Mouse (Mus musculus): ENCODE measurements around the gene Zan.

Zan gene

DNA sequence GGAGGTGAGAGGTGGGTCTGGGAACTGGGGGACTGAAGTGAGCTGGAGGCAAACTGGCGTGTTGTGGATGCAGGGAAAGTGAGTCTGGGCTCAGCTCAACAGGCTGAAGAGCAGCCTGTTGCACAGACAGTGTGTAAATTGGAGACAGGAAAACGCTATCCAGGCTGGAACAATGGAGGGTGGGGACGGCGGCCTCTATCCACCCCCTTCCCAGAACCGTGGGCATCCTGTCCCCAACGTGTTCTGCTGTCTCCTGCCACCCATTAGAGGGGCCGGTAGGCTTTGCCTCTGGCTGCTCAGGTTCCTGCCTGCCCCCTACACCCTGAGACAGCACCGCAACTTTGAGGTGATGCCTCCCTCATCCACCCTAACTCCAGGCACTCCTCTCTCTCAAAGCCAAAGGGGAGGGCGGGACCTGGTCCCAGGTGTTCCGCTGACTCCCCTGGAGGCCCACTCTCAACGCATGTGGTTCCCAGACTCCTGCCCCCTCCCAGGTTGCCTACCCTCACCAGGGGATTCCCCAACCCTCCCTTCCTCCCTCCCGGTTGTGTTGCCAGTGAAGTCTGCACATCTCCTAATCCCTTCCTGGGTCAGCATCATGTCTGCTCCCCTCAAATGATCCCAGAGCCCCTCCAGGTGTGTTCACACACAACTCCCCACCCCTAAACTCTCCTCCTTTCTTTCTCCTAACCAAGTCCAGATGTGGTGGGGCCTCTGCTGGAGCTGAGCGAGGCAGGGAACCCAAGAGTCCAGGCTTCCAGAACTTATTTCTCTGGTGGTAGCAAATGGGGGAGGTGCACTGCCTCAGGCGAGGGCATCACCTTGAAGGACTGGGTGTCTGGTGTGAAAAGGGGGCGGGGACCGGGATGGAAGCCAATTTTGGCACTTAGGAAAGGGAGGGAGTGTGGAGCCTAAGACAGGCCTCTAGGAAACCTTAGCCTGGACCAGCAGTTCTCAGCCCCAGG, 124.6 kb downstream of the Zan start:
- in situ Hi-C loops (cut with MboI; ENCODE audit: low sequenced_read_pairs): no loop called here

DNA sequence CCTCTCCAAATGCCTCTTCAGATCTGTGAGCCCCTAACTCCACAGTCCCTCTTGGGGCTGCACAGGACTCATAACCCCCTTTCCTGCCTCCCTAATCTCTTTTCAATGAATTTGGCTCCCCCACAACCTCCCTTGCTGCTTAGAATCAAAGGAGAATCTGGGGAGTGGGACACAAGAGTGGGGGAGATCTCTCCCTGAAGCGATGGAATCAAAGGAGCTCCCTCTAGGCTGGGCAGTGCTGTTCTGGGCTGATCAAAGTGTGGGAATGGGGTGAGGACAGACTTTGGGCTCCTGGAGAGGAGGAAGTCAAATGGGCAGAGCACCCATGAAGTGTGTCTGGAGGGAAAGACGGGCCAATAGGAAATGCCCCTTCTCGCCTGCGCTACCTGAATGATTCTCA, 125.5 kb downstream of the Zan start:
- in situ Hi-C loops (cut with MboI; ENCODE audit: low sequenced_read_pairs): no loop called here

DNA sequence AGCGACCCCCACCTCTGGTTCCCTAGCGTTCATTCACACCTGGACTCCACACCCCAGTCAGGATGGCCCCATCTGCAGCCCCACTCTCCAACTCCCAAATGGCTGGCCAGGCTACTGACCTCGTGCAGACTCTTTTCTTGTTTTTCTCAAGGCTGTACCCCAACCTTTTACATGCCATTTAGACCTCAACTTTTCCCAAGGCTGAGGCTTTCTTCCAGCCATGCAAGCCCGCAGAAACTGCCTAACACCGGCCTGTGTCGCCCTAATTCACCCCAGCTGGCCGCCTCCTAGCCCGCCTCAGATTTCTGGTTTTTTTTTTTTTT, 125.8 kb downstream of the Zan start:
- in situ Hi-C loops (cut with MboI; ENCODE audit: low sequenced_read_pairs): no loop called here

GRCm38 (mm10) chr5:137350205-137351057, 126.4 kb downstream of the Zan start:
- in situ Hi-C loops (cut with MboI; ENCODE audit: low sequenced_read_pairs): no loop called here

DNA sequence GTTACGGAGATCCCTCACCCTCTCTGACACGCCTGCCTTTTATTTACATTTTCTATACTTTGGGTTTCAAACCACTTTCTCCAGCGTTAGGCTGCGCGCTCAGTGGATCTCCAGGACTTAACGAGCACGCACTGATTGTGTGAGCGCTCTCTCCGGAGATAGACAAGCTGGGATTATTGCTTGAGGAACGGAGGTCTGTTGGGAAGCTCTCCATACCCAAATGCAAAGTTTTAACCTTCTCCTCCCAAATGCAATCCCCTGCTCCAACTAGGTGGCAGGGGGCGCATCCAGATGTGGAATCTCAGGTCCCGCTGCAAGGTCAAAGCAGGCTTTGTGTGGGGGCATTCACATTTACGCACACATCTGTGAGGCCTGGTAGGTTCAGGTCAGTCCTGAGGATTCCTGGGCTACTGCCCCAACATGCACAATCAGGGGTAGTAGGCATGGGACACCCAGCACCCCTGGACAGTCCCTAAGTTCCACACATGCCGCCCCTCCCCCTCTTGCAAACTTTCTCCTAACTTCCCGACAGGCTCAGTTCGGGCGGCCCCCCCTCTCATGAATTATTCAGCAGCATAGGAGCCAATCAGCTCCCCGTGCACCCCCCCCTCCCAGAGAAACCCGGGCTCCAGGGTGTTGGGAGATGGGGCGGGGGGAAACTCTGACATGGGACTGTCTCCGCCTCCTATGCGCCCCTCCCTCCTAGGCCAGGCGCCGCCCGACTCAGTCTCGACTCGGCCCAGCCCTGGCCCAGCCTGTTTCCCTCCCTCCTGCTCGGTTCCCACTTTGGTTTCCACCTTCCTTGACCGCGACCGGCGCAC, 127.3 kb downstream of the Zan start, which contains the start of gene Ephb4:
TSS of gene Ephb4 (plus strand) at position 726 of the 821 bp plus-strand sequence.
- in situ Hi-C loops (cut with MboI; ENCODE audit: low sequenced_read_pairs): no loop called here

DNA sequence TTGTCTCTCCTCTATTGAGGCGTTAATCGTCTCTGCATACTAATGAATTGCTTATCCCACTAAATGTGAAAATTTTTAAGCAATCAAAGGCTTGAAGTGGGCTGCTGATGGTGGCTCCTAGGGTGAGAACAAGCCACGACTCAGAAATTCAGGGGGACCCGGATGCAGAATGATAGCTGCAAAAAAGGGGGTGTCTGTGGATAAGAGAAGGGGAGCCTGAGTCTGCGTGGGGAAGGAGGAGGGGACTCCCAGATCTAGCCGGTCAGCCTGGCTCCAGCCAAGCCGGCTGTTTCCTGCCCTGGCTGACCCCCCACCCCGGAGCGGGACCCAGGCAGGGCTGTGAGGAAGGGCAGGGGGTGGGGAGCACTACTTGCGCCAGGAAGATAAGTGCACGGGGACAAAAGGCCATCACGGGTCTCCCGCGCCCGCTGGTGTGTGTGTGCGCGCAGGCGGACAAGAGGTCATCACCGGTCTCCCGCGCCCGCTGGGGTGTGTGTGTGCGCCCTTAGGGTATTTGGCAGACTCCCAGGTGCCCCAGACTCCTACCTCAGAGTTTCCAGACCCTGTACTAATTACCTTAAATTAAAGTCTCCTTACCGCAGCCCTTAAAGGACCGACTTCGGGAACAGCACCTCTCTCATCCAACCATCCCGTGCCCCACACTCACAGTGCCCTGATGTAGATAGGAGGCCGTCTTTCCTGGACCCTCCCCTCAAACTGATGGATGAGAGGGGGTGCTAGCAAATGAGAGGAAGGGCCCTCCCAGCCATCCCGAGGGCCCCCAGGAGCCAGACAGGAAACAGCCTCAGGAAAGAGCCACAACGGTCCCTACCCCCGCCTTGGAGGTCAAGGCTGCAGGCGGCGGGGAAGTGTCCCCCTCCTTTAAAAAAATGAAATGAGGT, 128.1 kb downstream of the Zan start:
- in situ Hi-C loops (cut with MboI; ENCODE audit: low sequenced_read_pairs): no loop called here

GRCm38 (mm10) chr5:137347856-137348255, 129.0 kb downstream of the Zan start:
- in situ Hi-C loops (cut with MboI; ENCODE audit: low sequenced_read_pairs): no loop called here

DNA sequence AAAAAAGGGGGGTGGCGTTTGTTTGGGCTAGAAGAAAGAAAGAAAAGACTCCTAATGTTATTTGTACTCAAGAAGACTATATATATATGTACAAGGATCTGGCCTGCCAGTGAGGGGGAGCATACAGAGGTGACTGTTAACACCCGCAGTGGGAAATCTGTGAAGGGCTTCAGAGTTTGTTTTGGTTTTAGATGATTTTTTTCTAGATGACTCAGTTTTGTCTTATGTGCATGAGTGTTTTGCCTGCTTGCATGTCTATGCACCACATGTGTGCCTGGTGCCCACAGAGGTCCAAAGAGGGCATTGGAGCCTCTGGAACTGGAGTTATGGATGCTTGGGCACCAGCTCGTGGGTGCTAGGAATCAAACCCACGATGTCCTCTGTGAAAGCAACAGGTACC, 129.9 kb downstream of the Zan start:
- in situ Hi-C loops (cut with MboI; ENCODE audit: low sequenced_read_pairs): no loop called here

- in situ Hi-C loops (cut with MboI; ENCODE audit: low sequenced_read_pairs): no loop called here
These were observed 130.5 kb downstream of the Zan start for GRCm38 (mm10) chr5:137346388-137346787.

GRCm38 (mm10) chr5:137345821-137346220, 131.0 kb downstream of the Zan start:
- in situ Hi-C loops (cut with MboI; ENCODE audit: low sequenced_read_pairs): no loop called here

DNA sequence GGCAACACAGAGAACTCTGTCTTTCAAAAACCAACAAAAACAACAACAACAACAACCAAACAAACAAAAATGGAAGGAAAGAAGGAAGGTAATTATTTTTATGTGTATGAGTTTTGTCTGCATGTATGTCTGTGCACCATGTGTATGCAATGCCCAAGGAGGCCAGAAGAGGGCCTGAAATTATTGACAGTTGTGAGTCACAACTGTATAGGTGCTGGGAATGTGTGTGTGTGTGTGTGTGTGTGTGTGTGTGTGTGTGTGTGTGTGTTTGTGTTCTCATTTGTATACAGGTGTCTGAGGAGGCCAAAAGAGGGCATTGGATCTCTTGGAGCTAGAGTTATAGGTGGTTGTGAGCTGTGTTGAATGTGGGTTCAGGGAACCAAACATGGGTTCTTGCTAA, 133.0 kb downstream of the Zan start:
- in situ Hi-C loops (cut with MboI; ENCODE audit: low sequenced_read_pairs): no loop called here

DNA sequence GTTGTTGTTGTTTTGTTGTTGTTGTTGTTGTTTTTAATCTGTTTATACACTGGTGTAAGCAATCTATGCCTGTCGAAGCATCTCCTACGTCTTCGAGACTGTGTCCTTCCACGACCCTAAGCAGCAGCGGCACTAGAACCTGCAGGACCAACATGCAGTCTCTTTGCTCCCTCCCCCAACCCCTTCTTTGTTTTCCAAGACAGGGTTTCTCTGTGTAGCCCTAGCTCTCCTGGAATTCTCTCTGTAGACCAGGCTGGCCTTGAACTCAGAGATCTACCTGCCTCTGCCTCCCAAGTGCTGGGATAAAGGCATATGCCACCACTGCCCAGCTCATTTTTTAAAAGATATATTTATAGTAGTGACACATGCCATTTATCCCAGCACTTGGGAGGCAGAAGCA, 133.5 kb downstream of the Zan start:
- in situ Hi-C loops (cut with MboI; ENCODE audit: low sequenced_read_pairs): no loop called here

- in situ Hi-C loops (cut with MboI; ENCODE audit: low sequenced_read_pairs): no loop called here
These were observed 134.4 kb downstream of the Zan start for GRCm38 (mm10) chr5:137342407-137343012.

- in situ Hi-C loops (cut with MboI; ENCODE audit: low sequenced_read_pairs): no loop called here
These were observed 136.6 kb downstream of the Zan start for GRCm38 (mm10) chr5:137340222-137340621.

DNA sequence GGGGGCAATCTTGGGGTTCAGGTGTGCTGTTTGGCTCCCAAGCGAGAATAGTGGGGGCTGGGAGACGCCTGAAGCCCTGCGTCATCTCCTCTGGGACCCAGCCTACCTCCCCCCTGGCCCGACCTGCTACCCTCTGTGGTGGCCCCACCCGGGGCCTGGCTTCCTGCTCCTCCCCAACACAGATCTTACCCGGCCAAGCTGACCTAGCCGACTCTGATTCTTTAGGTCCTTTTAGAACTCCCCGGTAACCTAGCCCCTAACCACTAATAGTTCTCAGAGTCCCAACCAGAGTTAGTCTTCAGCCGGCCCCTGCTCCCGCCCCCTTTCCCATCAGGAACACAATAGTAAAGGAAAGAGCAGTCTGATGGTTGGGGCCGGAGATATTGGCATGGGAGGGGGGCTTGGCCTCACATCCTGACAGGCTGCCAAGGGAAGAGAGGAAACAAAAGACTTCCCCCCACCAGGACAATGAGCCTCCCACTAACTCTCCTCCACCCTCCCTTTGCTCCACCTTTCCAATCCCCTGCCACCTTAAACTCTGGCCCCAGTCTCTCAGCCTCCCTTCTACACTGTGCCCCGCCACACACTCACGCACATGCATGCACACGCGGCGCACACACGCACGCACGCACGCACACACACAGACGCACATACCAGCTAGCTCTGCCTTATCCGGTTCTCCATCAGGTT, 137.4 kb downstream of the Zan start:
- in situ Hi-C loops (cut with MboI; ENCODE audit: low sequenced_read_pairs): no loop called here

GRCm38 (mm10) chr5:137338663-137339289, 138.1 kb downstream of the Zan start:
- in situ Hi-C loops (cut with MboI; ENCODE audit: low sequenced_read_pairs): no loop called here

- in situ Hi-C loops (cut with MboI; ENCODE audit: low sequenced_read_pairs): no loop called here
These were observed 138.6 kb downstream of the Zan start for GRCm38 (mm10) chr5:137338256-137338655.

DNA sequence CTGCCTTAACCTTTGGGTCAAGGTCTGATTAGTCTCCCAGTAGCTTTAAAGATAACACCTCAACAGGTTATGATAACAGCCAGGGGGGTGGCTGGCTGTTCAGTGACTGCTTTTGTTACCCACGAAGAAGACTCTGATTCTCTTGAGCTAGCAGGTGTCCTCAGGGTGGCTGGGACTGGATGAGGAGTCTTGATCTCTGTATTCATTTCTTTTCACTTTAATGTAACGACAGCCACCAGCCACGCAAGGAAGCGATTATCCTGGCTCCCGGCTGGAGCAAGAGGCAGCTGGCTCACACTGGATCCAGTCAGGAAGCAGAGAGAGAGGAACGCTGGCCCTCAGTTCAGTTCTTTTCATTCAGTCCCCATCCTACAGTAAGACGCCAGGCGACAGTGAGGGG, 139.7 kb downstream of the Zan start:
- in situ Hi-C loops (cut with MboI; ENCODE audit: low sequenced_read_pairs): no loop called here

- in situ Hi-C loops (cut with MboI; ENCODE audit: low sequenced_read_pairs): no loop called here
These were observed 141.8 kb downstream of the Zan start for GRCm38 (mm10) chr5:137335066-137335465.
